Mouse (Mus musculus) adrenal gland, postnatal 25 days (tissue): Measurements from ENCODE around the gene Coa5. TPM values are rescaled to one million over a fixed set of nuclear protein-coding genes. Genes with fewer than 3 reads are reported as not detected.

Experiments
- DNase-seq: peaks from one replicate; pipeline ENCODE4 v3.0.0; 2021; ENCODE audit warnings: mixed read lengths
- total RNA-seq: library from RNA; stranded (reverse); gene quantifications from 2 replicates; pipeline ENCODE4 v1.2.3, GENCODE M21; 2021

Coa5 gene
- total RNA-seq, 1 experiment from 2014 or later: 96.7 TPM

DNA sequence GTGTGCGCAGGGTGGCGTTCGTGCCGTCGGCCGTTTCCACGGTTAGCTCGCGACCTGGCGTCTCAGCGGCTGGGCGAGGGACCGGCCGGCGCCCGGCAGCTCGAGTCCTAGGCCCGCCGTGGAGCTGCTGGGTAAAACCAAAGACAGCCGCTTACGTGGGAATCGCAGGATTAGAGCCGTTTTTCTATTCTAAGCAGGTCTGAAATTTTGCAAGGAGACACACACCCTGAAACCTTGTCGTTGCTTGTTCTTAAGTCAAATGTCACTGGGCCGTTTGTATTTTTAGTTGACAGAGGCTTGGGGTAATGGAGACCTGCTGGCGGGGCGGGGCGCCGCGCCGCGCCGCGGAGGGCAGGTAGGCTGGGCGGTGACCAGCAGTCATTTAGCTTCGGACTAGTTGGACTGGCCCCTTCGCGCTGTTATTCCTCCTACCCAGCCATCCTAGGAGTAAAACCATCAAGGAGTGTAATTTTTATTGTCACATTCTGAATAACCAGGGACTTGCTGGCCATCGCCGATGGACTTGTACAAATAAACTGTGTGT lies 466 bp upstream of the Coa5 start:
- DNase-seq: no peak

DNA sequence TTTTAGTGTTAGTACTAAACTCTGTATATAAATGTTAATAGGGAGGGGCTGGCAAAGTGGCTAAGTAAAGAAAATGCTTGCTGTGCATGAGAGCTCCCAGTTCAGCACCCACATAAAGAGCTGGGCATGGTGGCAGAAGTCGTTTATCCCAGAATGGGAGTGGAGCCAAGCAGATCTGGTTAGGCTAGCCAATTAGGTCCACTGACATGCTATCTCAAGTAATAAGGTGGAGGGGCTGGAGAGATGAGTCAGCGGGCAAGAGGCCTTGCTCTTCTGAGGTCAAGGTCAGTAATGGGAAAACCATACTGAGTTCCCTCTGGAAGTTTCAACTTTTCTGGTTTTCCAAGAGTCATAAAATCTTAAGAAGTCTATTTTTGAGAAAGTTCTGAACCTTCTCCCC lies 992 bp downstream of the Coa5 start:
- no peak for DNase-seq

DNA sequence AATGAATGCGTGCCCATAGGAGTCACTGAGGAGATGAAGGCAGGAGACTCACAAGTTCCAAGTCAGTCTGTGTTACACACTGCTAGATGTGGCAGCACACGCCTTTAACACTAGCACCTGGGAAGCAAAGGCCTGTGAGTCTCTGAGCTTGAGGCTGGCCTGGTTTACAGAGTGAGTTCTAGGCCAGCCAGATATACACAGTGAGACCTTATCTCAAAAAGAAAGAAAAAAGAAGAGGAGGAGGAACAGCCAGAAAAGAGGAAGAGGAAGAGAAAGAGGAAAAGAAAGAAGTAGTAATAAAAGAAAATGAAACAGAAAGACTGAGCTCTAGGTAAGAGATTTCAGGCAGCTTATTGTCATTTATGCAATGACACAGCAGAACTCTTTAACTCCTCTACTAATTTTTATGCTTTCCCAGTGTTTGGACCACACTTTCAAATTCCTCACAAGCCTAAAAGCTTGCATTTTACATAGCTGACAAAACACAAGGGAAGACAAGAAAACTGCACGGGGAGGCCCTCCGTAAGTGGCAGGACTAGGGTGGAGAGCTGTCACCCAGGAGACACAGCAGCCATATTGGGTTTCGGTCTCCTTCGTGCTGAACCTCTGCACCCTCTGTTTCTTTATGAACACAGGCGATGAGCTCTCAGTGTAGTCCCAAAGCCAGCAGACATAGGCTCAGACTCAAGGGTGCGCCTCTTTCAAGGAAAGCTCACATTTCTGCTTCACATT lies 2.6 kb downstream of the Coa5 start:
- DNase-seq: no peak

DNA sequence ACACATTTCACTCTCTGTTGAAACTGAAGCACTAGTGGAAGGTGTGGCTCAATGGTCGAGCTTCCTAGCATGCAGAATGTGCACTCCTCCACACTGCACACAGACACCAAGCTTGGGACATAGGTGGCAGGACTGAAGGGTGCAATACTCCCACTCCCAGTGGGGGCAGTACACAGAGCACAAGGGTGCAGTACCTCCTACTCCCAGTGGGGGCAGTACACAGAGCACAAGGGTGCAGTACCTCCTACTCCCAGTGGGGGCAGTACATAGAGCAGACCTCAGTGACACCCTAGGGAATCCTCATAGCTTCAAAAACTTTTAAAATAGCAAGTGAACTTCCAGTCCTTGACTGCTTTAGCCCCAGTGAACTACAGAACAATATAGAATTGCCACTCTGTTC lies 10.5 kb downstream of the Coa5 start:
- DNase-seq: no peak

DNA sequence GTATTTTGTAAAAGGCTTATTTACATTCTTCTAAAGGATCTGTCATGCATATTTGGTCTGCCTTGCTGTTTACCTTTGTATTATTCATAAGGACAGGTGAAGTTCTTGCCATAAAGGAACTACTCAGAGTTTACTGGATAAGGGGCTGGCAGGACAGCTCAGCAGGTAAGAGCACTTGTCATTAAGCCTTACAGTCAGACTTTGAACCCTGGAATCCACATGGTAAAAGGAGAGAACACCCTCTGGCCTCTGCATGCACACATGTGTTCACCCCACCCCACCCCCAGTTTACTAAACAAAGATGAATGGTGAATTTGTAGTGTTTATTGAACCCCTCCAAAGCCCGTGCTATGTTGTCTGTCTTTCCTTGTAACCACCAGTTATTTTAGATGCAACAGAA lies 14.5 kb downstream of the Coa5 start:
- DNase-seq: no peak

DNA sequence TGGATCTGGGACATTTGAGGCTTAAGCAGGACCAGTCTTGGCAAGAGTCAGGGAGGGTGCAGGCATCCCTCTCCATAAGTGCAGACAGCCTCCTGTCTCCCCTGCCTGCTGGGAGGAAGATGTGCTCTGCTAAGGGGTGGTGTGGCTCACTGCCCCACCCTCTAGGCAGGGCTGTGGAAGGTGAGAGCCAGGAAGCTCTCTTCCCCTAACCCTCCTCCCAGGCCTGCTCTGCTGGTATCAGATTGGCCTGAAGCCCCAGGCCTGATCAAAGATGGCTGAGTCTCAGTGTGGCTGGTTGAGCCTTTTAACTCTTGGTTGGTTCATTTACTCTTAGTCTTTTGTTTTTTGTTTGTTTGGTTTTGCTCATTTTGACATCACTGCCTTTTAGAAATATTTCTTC lies 20.3 kb downstream of the Coa5 start:
- DNase-seq: no peak

DNA sequence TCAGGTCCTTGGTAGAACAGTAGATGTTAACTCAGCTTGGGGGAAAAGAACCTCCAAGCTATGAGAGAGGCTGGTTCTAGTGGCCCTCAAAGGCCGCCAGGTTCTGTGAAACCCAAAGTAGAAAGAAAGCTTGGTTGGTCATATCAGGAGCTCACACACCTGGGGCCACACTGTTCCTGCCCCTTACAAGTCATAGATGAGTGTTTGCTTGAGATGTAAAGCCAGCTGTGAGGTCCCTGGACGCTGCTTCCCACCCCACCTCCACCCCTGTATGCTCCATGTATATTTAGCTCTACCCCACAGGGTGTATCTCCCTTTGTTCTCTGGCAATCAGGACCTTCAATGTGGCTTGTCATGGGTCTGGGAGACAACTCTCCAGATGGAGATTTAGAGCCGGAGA lies 21.2 kb downstream of the Coa5 start:
- DNase-seq: no peak

DNA sequence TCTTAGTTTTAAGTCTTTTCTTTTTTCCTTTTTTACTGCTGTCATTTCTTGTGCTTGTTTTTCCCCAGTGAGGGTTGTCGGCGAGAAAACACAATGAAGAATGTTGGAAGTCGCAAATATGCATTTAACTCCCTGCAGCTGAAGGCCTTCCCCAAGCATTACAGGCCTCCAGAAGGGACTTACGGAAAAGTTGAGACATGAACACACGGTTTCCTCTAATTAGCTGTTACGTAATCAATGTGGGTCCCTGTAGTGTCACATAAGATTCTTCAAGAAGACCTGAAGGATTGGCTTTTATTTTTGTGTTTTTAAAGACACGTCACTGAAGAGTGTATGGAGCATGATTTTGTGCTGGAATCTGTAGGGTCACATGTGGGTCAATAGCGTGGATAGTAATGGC lies 21.8 kb downstream of the Coa5 start:
- no peak for DNase-seq

DNA sequence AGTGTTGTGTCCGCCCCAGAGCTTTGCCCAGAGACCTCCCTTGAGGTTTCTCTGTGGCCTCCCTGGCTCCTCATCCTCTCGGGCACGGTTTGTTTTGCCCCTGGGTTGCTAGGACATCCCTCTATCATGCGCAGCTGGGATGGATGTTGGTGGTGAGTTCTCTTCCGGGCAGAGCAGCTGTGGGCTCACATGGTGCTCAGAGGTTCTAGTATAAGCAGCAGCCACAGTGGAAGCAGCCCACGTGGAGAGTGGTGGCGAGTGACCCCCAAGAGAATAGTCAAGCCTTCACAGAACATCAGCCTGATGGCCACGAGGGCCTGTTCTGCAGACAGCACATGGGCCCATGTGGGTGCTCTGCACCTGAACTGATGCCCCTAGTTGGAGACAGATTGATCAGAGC lies 22.7 kb downstream of the Coa5 start:
- DNase-seq: no peak

DNA sequence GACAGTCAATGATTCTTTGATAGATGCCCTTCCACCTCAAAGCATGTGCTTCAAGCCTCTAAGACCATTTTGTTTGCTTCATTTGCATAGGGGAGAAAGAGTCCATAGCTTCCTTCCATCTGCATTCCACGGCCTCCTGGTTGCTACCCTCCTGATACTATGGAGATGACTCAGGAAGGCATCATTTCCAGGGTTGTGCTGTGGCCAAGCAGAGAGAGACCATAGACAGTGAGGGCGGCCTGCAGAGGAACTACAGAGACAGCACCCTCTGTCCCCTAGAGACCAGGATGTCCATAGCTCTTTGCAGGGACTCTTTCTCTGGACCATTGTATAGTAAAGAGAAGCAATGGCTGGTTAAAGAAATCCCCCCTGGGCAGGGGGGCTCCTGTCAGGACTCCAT lies 24.8 kb downstream of the Coa5 start:
- no peak for DNase-seq

DNA sequence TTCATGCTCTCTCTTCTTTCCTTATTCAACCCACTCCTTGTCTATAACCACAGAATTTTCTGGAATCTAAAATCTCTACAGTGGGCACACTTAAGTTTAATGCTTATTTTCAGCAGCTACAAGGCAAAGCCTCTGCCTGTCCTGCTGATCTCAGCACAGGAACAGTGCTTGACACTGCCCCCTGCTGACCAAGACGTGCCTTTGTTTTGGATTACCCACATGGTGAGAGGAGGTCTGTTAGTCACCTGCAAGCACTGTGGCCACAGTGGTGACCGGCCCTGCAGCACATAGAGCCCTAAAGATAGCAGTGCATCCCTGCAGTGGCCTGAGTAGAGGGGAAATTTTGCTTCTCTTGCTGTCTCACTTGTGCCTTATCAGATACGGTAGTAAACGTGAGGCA lies 28.2 kb downstream of the Coa5 start:
- DNase-seq: peak; percentile 64

DNA sequence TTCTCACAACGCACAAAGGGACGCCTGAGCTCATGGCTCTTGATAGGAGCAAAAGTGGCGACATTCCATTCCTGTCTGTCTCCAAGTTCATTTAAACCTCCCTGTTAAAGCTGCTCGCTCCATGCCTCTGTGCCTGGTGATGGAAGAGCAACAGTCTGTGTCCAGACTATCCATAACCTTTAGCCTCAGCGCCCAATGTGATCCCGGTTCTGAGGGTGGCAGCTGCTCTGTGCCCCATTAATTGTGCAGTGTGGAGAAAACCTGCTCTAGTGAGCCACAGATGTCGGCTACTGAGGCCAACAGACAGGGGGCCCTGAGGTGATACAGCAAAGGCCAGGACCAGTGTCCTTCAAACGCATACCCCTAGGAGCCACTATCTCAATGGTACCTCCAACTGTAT lies 30.2 kb downstream of the Coa5 start:
- DNase-seq: no peak

DNA sequence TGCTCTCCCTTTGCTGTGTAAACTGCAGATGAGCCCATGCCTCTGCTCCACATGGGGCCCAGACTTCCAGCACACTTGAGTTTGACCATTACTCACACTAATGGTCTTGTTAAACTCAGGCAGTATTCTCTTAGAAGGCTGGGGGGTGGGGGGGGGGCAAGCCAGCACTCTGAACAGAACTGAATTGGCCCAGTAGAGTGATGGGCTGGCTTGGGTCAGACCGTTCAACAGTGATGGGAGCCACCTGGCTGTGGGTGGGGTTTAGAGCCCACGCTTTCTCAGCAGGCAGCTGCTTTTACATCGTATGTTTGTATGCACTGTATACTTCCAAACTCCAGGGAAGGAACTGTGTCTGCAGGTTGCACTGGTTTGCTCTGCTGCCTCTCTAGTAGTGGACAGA lies 30.9 kb downstream of the Coa5 start:
- no peak for DNase-seq

DNA sequence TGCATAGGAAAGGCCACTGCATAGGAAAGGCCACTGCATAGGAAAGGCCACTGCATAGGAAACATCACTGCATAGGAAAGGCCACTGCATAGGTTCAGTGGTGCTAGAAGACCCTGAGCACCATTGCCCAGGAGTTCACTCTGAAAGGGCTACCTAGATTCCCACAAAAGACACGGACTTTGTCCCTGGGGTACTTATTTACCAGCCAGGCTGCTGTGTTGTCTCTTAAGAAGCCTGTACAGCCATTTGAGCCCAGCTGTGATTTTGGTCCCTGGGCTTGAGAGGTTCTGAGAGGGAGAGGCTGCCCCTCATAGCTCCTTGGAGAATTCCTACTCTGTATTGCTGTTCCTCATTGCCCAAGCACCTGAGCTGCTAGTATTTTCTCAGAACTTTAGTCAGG lies 33.4 kb downstream of the Coa5 start:
- DNase-seq: no peak

DNA sequence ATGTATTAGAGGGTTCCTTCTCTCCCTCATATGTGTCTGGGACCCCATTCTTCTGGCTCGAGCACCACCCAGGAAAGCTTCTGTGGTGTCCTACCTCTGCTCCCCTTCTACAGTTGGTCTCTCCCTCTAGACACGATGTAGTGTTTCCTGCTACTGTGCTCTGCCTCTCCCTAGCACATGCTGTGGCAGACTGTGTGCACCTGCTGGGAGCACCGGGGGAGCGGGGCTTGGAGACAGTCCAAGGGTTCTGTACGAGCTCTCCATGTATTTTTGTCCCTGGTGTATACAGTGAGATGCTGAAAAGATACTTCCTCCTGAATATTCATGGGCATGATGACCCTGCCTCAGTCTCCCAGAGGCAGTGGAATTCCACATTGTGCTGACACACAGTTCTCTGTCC lies 36.7 kb downstream of the Coa5 start:
- no peak for DNase-seq

DNA sequence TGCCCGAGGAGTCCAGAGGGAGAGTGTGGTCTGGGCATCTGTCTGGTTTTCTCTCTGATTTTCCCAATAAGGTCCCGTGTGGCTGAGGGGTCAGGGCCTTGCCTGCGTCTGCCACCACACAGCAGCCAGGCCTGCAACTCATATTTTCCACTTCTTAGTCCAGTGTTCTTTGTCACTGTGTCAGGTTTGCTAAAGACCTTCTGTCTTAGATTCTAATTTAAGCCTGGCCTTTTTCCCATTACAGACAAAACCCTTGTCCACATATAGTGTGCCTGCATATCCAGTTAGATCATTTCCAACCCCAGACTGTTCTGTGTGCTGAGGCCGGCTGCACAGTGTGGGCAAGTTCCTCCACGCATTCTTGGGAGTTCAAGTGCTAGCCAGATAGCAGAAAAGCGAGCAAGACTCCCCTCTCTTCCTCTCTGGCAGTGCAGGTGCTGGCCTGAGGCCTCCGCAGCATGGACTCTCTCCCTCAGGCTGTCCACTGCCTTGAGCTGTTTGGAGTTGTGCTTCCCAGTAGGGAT lies 43.4 kb downstream of the Coa5 start:
- DNase-seq: no peak

DNA sequence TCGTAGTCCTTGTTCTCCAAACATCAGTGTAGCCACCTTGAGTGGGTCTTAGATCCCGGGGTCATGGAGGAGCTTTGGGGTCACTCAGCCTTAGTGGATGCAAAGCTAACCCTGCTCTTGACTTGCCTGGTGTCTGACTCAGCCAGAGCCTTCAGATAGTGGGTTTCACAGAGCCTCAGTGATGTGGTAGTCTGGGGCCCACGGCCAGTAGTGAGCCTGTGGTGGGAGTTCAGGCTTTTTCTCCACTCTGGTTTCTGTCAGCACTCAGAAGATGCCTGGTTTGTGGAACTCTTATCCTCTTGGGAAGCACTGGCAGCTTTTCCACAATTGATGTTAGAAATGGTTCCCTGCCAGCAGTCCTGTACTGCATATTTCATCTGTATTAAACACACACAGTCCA lies 45.6 kb downstream of the Coa5 start:
- DNase-seq: no peak

DNA sequence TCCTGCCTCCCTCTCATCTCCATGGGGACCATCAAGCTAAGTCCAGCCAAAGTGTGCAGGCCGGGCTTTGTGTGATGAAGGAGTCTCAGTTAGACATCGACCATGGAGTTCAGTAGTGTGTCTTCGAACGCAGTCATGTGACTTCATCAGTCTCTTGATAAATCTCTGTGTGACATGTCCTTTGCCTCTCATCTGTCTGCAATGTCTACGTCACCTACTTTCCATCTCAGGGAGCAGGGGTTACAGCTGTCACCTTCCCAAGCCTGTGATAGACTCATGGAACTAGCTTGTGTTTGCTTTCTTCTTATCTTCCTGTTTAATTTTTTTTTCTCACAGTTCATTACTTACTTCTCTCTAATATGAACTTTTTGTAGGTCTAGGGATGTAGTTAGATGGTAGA lies 49.0 kb downstream of the Coa5 start:
- DNase-seq: no peak

DNA sequence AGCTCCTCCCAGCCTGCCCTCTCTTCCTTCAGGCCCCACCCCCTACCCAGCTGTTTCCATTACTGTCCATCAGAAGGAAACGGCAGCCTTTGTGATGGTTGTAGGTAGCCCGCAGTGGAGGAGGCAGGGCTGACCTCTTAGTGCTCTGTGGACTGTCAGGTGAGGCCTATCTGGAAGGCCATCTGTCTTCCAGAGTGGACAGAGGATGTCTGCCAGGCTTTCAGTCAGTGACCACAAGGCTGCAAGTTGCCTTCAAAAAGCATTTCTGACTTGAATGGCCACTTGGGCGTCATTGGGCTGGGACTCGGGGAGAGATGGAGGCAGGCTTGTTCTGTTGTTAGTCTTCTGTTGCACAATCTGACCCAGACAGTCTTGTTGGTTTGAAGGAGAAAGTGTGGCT lies 50.4 kb downstream of the Coa5 start:
- no peak for DNase-seq

DNA sequence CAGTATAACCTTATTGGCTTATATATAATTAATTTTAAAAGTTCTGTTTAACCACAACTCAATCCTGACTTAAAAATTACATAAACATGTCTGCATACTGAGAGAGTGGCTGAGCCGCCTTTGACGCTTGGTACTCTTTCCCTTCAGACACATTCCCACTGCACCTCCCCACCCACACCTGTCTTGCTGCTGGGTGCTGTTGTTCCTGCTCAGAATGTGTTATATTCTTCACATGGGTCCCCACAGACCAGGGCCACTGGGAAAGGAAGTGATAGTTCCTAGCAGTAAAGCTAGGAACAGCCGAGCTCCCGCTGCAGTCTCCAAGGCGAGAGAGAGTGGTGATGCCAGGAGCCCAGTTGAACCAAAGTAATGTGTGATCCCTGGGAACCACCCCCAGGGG lies 51.8 kb downstream of the Coa5 start:
- DNase-seq: no peak

DNA sequence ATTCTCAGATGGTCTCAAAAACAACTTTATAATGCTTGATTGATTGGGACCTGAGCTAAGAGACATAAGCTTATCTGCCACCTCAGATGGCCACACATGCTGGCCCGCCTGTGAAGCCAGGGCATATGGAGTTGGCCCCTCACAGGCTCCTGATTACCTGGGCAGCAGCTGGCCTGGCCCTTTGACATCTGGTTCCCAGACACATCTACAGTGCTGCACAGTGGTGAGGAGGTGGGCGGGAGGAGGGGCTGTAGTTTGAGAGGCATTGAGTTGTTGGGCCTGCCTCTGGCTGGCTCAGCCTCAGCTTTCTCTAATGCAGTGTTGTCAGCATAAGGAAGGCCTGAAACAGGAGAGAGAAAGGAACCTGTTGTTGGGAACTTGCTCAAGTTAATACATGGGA lies 53.2 kb downstream of the Coa5 start:
- no peak for DNase-seq

DNA sequence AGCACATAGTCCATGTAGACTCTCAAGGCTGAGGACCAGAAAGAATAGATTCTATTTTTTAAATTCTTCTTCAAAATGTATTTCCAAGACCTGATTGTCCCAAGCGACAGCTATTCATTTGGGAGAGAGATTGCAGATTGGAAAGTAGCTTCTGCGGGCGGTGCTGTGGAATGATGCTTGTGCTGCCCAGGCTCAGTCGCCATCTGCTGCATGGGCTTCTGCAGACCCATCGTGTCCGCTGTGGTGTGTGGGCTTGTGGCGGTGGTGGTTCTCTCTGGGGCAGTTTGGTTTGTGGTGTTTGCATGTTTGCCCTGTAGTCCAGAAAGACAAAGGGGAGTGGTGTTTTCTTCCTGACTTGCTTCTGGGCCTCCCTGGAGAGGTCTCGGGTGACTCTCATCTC lies 53.7 kb downstream of the Coa5 start:
- no peak for DNase-seq

DNA sequence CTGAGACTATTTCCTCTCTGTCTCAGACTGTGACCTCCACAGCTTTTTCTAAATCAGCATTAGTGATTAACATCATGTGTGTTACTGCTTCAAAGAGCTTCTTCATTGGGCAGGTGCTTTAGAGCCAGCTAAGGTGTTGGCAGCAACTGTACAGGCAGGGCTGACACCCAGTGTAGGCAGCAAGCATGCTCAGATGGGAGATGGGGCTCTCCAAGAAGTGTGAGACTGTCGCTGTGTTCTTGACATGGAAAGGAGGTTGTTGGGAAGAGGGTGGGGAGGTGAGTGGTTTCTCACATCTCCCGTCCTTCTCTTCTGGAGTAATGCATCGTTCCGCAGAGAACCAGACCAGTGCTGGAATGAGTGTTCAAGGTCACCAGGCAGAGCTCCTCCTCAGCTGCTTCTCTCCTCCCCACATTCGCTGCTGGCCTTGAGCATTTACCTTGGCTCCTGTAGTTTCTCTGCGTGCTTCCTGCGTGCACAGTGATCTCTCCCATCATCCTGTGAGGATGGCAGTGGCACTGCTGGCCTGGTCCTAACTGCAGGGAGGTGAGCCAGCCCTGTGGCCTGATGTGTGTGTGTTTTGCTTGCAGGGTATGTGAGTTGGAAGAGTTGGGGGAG lies 61.0 kb downstream of the Coa5 start:
- DNase-seq: no peak

DNA sequence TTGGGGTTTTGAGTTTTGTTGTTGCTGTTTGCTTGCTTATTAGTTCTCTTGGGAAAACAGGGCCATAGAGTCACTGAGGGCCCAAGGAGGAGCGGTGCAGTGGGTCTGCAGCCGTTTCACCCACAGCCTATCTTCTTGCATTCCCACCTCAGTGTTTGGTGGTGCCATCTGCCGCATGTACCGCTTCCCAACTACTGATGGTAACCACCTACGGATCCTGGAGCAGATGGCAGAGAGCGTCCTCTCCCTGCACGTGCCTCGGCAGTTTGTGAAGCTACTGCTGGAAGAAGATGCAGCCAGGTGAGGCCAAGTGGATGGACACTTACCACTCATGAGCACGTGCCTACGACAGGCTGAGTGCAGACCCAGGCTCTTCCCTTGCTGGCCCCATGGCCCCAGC lies 61.8 kb downstream of the Coa5 start:
- DNase-seq: no peak
